Mouse (Mus musculus) liver, adult 2 months (tissue): Measurements from ENCODE around the gene Kank2.

Source experiments
- CTCF ChIP-seq: fragments of 200-500 bp; IDR thresholded peaks from 2 replicates; pipeline ENCODE4 v1.5.1; 2011; ENCODE audit warnings: low read depth, low read length, control low read depth
- POLR2A ChIP-seq: fragments of 200-500 bp; IDR thresholded peaks from 2 replicates; pipeline ENCODE4 v1.6.1; 2011; ENCODE audit warnings: low read length, control low read depth; ENCODE audit not compliant: insufficient read depth; ENCODE audit errors: extremely low read depth

GRCm38 (mm10) chr9:21835258-21835912, 36.8 kb upstream of the Kank2 start, which contains the start of gene Angptl8:
- TF ChIP-seq CTCF (no peak), POLR2A (peak; percentile 95)
